Mouse (Mus musculus) liver, embryonic 14.5 days (tissue): ENCODE results near the gene Apol9b. TPM values are rescaled to one million over a fixed set of nuclear protein-coding genes. Genes with fewer than 3 reads are reported as not detected.

Source experiments
- ATAC-seq: fragments of 200-750 bp; cut with Nextera tagmentation; 2 replicates; pipeline ENCODE4 v1.8.0; 2017; ENCODE audit warnings: moderate number of reproducible peaks, mild to moderate bottlenecking, moderate library complexity; ENCODE audit not compliant: insufficient read depth
- DNase-seq, 3 experiments: peaks; one replicate each; pipeline ENCODE4 v3.0.0-alpha.2; 2012 to 2013; ENCODE audit warnings: low read depth in 3 of 3, low spot score in 3 of 3
- H3K27ac ChIP-seq: fragments of 300-500 bp; sonication (generic); 2 replicates; pipeline ENCODE4 v1.5.1; 2014; ENCODE audit warnings: moderate library complexity, mild to moderate bottlenecking, control low read depth, inconsistent platforms
- H3K27me3 ChIP-seq: fragments of 300-500 bp; sonication (generic); 2 replicates; pipeline ENCODE4 v1.6.1; 2014; ENCODE audit warnings: mild to moderate bottlenecking, low read length, moderate library complexity; ENCODE audit not compliant: control insufficient read depth, insufficient read depth
- H3K36me3 ChIP-seq: fragments of 300-500 bp; sonication (generic); replicated peaks from 2 replicates; pipeline ENCODE4 v1.6.1; 2014; ENCODE audit warnings: low read depth; ENCODE audit not compliant: control insufficient read depth, insufficient read depth
- H3K4me1 ChIP-seq, 2 experiments: fragments of 200-500 bp in 1 of 2; fragments of 300-500 bp in 1 of 2; sonication (generic) in 1 of 2; replicated peaks; 2 replicates each; pipeline ENCODE4 v1.6.1; 2012 to 2014; ENCODE audit warnings: antibody characterized with exemption in 1 of 2, inconsistent platforms in 1 of 2, low read length in 1 of 2; ENCODE audit not compliant: control insufficient read depth in 2 of 2, insufficient read depth in 2 of 2
- H3K4me2 ChIP-seq: fragments of 300-500 bp; sonication (generic); 2 replicates; pipeline ENCODE4 v1.6.1; 2014; ENCODE audit warnings: low read depth, mild to moderate bottlenecking, control low read depth, moderate library complexity
- H3K4me3 ChIP-seq, 2 experiments: fragments of 200-500 bp in 1 of 2; fragments of 300-500 bp in 1 of 2; sonication (generic) in 1 of 2; 2 replicates each; pipeline ENCODE4 v1.5.1; 2012 to 2014; ENCODE audit warnings: low read depth in 2 of 2, low read length in 2 of 2, mild to moderate bottlenecking in 2 of 2, control low read depth in 1 of 2, inconsistent platforms in 1 of 2, moderate library complexity in 1 of 2; ENCODE audit not compliant: insufficient read depth in 1 of 2
- H3K9ac ChIP-seq: fragments of 300-500 bp; sonication (generic); replicated peaks from 2 replicates; pipeline ENCODE4 v1.6.1; 2014; ENCODE audit warnings: mild to moderate bottlenecking, control low read depth, moderate library complexity
- H3K9me3 ChIP-seq: fragments of 300-500 bp; sonication (generic); 2 replicates; pipeline ENCODE4 v1.6.1; 2016; ENCODE audit warnings: low read length, mixed read lengths; ENCODE audit not compliant: control insufficient read depth
- CTCF ChIP-seq: IDR thresholded peaks from 2 replicates; pipeline ENCODE4 v1.5.1; 2016; ENCODE audit warnings: antibody characterized with exemption, low read depth, control low read depth
- EP300 ChIP-seq: IDR thresholded peaks from 2 replicates; pipeline ENCODE4 v1.6.1; 2016; ENCODE audit warnings: antibody characterized with exemption, low read depth
- WGBS: fragments of 180-500 bp; shearing (Covaris S2); extraction: QIAGEN DNeasy Blood & Tissue Kit; methylation state at CpG from one replicate; pipeline ENCODE4 v1.1.7; 2014; ENCODE audit not compliant: insufficient replicate concordance; 5-methylcytosine and 5-hydroxymethylcytosine counted together
- polyA plus RNA-seq, 2 experiments: library from polyadenylated mRNA; depleted of rRNA in 1 of 2; stranded (reverse) in 1 of 2; unstranded in 1 of 2; fragments of >200 nt; fragmentation: Nextera tagmentation in 1 of 2; extraction: Ambion mirVana in 1 of 2; gene quantifications; 2 replicates each; pipeline versions ENCODE4 v1.2.1 to v1.2.3; 2012 to 2014

Gene Apol9b
- polyA plus RNA-seq, 2 experiments = 0.04 to 0.06 TPM

DNA sequence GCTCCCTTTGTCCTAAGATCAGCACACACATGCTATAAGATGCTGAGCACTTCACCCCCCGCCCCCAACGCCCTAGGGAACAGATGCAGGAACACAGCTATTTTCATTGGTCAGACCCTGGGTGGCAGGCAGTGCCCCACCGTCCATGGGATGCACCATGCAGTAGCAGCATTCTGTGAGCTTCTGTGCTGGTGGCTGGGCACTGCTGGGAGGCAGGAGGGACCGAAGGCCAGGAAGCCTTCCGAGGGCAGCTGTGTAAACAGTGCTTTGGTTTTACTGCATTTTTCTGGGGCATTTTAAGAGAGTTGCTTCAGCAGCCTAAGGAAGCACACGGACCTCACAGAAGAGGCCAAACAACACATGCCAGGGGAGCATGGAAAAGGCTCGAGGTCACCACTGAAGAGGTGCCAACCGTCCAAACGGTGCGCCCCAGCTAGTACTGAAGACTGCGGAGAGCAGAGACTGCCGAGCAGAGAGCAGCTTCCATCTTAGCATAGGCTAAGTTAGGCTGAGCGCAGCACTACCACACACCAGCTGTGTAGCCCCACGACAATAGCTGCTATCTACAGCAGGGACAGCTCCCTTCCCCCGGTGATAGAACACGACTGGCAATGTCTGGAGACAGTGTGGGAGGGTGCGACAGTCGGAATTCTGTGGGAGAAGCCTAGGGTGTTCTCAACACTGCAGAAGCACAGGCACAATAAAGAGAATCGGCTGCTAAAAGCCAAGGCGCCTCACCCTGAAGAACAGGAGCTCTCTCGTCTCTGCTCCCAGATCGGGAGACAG lies 55.4 kb downstream of the Apol9b start:
- H3K27ac ChIP-seq = no peak overlapping the region
- H3K4me1 ChIP-seq = no peaks in the 10 kb centered on the region
- no peak overlapping the region for H3K4me3 ChIP-seq
- H3K9me3 ChIP-seq = no peaks in the 10 kb centered on the region
- no peak overlapping the region for H3K9ac ChIP-seq
- WGBS = 85% methylated on average over 22 of the region's 22 CpGs
- H3K27me3 ChIP-seq = no peaks in the 10 kb centered on the region
- H3K4me2 ChIP-seq = no peak overlapping the region
- TF ChIP-seq EP300 = no peak
- no peak for TF ChIP-seq CTCF
- peaks cover 88% of the 10 kb centered on the region for H3K36me3 ChIP-seq
- ATAC-seq (no peak), DNase-seq (no peak)

DNA sequence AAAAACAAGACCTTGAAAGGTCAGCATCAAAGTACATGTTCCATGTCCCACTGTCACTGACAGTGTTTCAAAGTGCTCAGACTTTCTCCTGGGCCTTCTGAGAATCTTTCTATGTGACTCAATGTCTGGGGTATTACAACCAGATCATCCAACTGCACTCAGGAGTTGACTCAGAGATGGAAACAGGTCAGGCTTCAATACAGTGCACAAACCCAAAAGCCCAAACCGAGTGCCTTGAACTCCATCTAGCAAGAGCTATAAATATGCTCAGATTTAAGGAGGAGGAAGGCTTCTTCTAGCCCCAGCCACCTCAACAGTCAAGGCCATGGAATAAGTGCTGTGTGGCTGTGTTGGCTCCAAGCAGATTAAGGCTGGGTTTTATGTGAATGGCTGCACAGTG lies 57.0 kb downstream of the Apol9b start:
- Histone ChIP-seq H3K9ac (no peak overlapping the region), H3K27ac (no peak overlapping the region), H3K4me3 (no peak overlapping the region), H3K36me3 (peaks cover 88% of the 10 kb centered on the region), H3K27me3 (no peaks in the 10 kb centered on the region), H3K9me3 (no peaks in the 10 kb centered on the region), H3K4me1 (no peaks in the 10 kb centered on the region), H3K4me2 (no peak overlapping the region)
- ATAC-seq = no peak
- WGBS = 76% methylated on average over 1 of the region's 1 CpGs
- no peak for TF ChIP-seq CTCF
- TF ChIP-seq EP300 = no peak
- DNase-seq = no peak

Other genes starting within 250 kb of the Apol9b start
- 0.05 and 0.15 TPM in 2 replicates for gene Apol11a, start 220.8 kb upstream of the Apol9b start, polyA plus RNA-seq (2012; rRNA removed)
- gene Apol11a, start 220.8 kb upstream of the Apol9b start, polyA plus RNA-seq (2014; fragmentation: Nextera tagmentation; extraction: Ambion mirVana) = 0.08 and 0.19 TPM in 2 replicates
- gene Apol7c, start 195.7 kb upstream of the Apol9b start, polyA plus RNA-seq (2012; rRNA removed) = 0.01 TPM in 1 of 2 replicates, not detected in the other
- gene Apol7c, start 195.7 kb upstream of the Apol9b start, polyA plus RNA-seq (2014; fragmentation: Nextera tagmentation; extraction: Ambion mirVana) = not detected in 2 replicates
- not detected in 2 replicates for gene 1700025B11Rik, start 167.1 kb upstream of the Apol9b start, polyA plus RNA-seq (2012; rRNA removed)
- not detected in 2 replicates for gene 1700025B11Rik, start 167.1 kb upstream of the Apol9b start, polyA plus RNA-seq (2014; fragmentation: Nextera tagmentation; extraction: Ambion mirVana)
- not detected in 2 replicates for gene Apol10b, start 132.9 kb upstream of the Apol9b start, polyA plus RNA-seq (2012; rRNA removed)
- gene Apol10b, start 132.9 kb upstream of the Apol9b start, polyA plus RNA-seq (2014; fragmentation: Nextera tagmentation; extraction: Ambion mirVana) = not detected in 2 replicates
- gene Gm36245, start 129.8 kb upstream of the Apol9b start, polyA plus RNA-seq (2012; rRNA removed) = not detected in 2 replicates
- gene Gm36245, start 129.8 kb upstream of the Apol9b start, polyA plus RNA-seq (2014; fragmentation: Nextera tagmentation; extraction: Ambion mirVana) = not detected in 2 replicates
- 2.2 and 3.6 TPM in 2 replicates for gene Apol11b, start 85.8 kb upstream of the Apol9b start, polyA plus RNA-seq (2012; rRNA removed)
- gene Apol11b, start 85.8 kb upstream of the Apol9b start, polyA plus RNA-seq (2014; fragmentation: Nextera tagmentation; extraction: Ambion mirVana) = 6.3 and 6.9 TPM in 2 replicates
- 0.02 TPM in 1 of 2 replicates, not detected in the other for gene Apol7e, start 30.2 kb upstream of the Apol9b start, polyA plus RNA-seq (2012; rRNA removed)
- not detected in 2 replicates for gene Apol7e, start 30.2 kb upstream of the Apol9b start, polyA plus RNA-seq (2014; fragmentation: Nextera tagmentation; extraction: Ambion mirVana)
- 32.6 and 43.9 TPM in 2 replicates for gene Apol8, start 28.0 kb downstream of the Apol9b start, polyA plus RNA-seq (2012; rRNA removed)
- gene Apol8, start 28.0 kb downstream of the Apol9b start, polyA plus RNA-seq (2014; fragmentation: Nextera tagmentation; extraction: Ambion mirVana) = 12.7 and 13.5 TPM in 2 replicates
- gene Myh9, start 113.1 kb downstream of the Apol9b start, polyA plus RNA-seq (2012; rRNA removed) = 14.2 and 21.9 TPM in 2 replicates
- gene Myh9, start 113.1 kb downstream of the Apol9b start, polyA plus RNA-seq (2014; fragmentation: Nextera tagmentation; extraction: Ambion mirVana) = 21.3 and 23.1 TPM in 2 replicates
- 121 and 142 TPM in 2 replicates for gene Txn2, start 200.0 kb downstream of the Apol9b start, polyA plus RNA-seq (2012; rRNA removed)
- 199 and 218 TPM in 2 replicates for gene Txn2, start 200.0 kb downstream of the Apol9b start, polyA plus RNA-seq (2014; fragmentation: Nextera tagmentation; extraction: Ambion mirVana)
- gene Foxred2, start 227.7 kb downstream of the Apol9b start, polyA plus RNA-seq (2012; rRNA removed) = 1.2 and 1.3 TPM in 2 replicates
- 1.3 and 1.4 TPM in 2 replicates for gene Foxred2, start 227.7 kb downstream of the Apol9b start, polyA plus RNA-seq (2014; fragmentation: Nextera tagmentation; extraction: Ambion mirVana)
- gene Eif3d, start 241.8 kb downstream of the Apol9b start, polyA plus RNA-seq (2012; rRNA removed) = 119 and 143 TPM in 2 replicates
- 129 and 132 TPM in 2 replicates for gene Eif3d, start 241.8 kb downstream of the Apol9b start, polyA plus RNA-seq (2014; fragmentation: Nextera tagmentation; extraction: Ambion mirVana)